Mouse (Mus musculus) spleen, adult 12 weeks (tissue): ENCODE results near the gene Celf6.
A peak's percentile ranks its signal among the peaks of the same experiment; 100 is the strongest.

ENCODE experiments used
- DNase-seq: peaks from one replicate; pipeline ENCODE4 v3.0.0; 2022; ENCODE audit warnings: low spot score

Celf6 gene

DNA sequence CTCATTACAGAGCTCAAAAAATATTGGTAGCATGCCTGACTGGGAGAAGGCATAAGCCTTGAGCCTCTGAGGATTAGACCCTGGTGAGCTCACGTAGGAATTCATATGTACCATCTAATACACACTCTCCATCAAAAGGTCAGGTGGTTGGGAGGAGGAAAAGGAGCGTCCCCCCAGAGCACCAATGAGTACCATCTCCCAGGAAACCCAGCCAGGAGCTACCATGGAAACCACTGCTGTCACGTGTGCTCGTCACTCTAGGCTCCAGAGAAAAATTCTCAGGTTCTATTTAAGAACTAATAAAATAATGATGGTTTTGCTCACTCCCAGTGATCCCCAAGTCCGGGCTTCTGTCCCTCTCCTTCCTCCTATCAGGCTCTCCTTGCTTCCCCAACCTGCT, 10.5 kb downstream of the Celf6 start:
- no peak for DNase-seq

- no peak for DNase-seq
Measured at GRCm38 (mm10) chr9:59588710-59589671, 11.3 kb downstream of the Celf6 start.

DNA sequence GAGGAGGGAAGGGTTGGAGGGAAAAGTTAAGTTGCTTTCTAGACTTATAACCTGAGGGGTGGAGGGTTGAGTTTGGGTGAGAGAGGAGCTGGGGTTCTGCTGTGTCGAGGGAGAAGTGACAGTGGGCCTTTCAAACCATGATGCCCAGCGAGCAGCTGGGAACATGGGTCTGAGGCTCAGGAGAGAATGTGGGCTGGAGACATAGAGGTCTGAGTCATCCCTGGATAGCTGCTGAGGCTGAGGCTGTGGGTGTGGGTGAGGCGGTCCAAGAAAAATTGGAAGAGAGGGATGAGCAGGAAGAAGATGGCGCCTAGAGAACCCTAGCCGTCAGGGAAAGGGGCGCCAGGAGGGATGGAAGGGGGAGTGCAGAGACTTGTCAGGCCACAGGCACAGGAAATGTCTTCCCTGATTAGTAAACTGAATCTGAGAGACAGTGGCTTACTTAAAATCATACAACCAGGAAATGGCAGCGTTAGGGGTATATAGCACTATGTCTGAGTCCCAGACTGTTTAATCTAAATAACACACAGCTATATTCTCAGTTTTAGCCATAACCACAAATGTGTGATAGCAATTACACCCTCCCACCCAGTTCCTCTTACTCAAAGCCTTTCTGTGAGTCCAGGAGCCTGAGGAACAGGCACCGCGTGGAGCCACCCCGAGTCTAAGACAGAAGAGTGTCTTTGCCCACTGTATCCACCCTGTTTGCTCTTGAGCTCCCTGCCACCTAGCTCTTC, 12.2 kb downstream of the Celf6 start:
- no peak for DNase-seq

GRCm38 (mm10) chr9:59601661-59602060, 23.9 kb downstream of the Celf6 start:
- no peak for DNase-seq

- no peak for DNase-seq
Measured at GRCm38 (mm10) chr9:59605967-59606366, 28.2 kb downstream of the Celf6 start.

DNA sequence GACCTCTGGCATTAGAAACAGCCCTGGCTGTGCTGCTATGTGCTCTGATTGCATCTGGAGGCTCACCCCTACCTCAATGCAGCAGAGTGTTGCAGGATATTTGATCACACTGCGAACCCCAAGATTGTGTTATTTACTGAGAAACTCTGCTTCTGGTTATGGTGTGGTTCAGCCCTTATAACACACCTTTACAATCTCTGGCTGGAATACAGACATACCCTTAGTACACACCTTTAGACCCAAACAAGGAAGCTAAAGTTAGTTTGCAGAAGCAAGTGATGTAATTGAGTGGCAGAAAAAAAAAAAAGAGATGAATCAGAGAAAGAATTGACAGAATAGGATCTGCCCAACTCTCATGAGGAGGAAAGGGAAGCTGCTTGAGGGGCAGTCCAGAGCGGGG, 33.2 kb downstream of the Celf6 start:
- DNase-seq, result no peak

GRCm38 (mm10) chr9:59615797-59616196, 38.1 kb downstream of the Celf6 start:
- no peak for DNase-seq

DNA sequence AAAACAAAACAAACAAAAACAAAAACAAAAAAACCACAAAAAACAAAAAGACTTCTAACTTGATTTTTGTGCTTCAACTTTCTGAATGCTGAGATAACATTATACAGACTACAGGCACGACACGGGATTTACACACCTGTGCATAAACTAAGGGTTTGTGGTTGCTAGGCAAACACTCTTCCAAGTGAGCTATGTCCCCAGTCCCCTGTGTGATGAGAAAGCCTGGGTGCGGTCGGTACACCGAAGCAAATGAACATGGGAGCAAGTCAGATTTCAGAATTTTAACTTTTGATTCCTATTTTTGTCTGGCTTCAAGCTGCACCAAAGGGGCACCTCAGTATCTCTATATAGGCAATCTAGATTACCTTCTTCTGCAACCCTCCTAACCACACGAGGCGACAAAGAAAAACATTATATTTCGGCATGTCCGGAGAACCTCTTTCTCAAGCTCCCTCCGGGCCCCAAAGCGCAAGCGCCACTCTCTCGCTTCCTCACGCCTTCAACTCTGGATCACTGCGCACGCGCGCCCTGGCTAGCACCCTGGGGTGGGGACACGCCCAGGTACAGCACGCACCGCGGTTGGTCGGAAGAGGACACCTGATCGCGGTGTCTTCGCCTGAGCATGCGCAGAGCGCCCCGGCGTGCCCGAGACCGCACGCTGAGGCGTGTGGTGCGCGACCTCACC, 39.0 kb downstream of the Celf6 start, which contains the start of gene Parp6:
Parp6 (plus strand) TSS at position 663 of the 685 bp plus-strand sequence.
- DNase-seq, result peak; percentile 98

- no peak for DNase-seq
Measured at GRCm38 (mm10) chr9:59617307-59617973, 39.7 kb downstream of the Celf6 start.

DNA sequence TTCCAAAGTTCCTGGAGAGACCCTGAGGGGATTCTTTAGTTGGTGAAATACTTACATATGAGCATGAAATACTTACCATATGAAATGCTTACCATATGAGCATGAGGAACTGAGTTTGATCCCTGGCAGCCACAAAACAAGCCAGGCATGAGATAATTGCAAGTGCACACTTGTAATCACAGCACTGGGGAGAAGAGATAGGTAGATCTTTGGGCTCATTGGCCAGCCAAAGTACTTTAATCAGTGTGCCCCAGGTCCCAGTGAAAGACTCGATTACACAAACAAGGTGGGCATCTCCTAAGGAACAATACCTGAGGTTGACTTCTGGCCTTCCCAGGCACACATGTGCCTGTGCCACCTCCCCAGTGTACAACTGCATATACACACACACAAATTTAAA, 60.7 kb downstream of the Celf6 start:
- DNase-seq, result no peak

DNA sequence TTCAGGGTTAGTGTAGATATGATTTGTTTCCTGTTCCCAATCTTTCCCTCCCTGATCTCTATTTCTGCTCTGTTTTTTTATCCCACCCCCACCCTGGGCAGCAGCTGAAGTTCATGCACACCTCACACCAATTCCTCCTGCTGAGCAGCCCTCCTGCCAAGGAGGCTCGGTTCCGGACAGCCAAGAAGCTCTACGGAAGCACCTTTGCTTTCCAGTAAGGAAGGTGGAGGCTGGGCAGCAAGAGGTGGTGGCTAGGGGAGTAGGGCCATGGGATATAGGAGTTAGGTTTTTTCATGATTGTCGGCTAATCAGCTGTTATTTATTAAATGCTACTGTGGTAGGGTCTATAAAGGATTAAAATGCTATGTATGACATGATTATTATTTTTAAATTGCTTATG, 62.2 kb downstream of the Celf6 start:
- DNase-seq, result no peak

DNA sequence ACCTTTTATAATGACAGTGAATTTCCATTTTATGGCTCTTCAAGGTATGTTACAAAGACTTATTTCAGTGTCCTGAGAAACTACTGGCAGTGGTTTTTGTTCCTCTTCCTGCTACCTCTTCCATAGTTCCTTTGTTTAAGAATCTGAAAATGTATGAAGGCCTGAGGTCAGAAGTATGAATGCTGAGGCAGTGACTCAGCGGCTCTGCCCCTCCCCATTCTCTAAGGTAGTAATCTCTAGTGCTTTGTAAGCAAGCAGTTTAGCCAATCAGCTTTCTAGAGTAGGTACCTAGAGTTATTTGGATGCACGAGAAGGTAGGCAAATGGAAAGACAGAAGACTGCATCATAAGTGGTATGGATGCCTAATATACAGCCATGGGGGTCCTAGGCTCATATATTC, 63.6 kb downstream of the Celf6 start:
- no peak for DNase-seq

DNA sequence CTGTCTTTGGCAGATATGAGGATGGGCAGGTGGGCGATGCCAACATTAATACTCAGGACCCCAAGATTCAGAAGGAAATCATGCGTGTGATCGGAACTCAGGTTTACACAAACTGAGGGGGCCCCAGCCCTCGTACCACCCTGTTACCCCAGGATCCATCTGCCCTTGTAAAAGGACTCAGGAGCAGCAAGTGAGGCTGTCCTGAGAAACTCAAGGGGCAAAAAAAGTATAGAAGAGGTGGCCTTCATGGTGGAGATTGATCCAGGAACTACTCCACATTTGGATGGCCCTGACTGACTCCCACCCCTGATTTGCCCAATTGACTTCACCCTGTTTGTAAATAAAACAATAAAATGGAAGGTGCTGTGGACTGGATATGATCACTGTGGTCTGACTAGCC, 72.2 kb downstream of the Celf6 start:
- DNase-seq, result no peak

DNA sequence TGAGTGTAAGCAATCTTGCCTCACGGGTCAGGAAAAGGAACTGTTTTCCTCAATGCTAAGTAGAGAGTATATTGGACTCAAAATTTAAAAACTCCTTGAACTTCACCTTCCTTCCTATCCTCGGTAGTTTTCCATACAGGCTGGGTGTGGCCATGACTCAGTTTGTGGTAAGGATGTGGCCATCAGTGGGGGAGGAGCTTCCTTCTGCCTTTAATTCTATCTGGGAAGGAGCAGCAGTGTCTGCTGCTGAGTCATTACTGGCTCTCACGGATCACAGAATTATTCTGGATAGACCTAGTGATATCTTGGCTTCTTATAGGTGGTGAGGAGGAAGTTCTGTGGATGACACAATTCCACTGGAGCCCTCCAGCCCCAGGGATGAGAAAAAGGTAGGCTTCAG, 75.7 kb downstream of the Celf6 start:
- DNase-seq, result no peak

DNA sequence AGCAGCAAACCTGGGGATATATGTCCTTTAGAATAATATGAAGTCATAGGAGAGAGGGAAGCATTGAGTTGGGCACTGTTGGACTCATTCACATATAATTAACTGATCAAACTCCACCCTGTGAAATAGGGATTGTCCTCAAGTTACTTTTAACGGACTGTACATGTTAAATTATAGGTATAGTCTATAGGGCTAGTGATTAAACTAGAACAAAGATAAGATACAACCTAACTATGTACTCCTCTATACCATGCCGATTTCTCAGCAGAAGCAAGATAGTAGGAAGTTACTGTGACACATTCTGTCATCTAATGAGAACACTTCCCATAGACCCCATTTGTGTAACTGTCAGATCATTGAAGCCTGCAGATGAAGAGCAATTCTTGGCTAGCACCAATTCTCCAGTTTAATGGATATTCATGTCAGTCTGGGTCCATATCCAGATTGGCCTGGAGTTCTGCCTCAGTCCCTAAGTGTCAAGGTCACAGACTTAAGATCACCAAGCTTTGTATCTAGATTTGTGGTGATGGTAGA, 76.8 kb downstream of the Celf6 start:
- no peak for DNase-seq

DNA sequence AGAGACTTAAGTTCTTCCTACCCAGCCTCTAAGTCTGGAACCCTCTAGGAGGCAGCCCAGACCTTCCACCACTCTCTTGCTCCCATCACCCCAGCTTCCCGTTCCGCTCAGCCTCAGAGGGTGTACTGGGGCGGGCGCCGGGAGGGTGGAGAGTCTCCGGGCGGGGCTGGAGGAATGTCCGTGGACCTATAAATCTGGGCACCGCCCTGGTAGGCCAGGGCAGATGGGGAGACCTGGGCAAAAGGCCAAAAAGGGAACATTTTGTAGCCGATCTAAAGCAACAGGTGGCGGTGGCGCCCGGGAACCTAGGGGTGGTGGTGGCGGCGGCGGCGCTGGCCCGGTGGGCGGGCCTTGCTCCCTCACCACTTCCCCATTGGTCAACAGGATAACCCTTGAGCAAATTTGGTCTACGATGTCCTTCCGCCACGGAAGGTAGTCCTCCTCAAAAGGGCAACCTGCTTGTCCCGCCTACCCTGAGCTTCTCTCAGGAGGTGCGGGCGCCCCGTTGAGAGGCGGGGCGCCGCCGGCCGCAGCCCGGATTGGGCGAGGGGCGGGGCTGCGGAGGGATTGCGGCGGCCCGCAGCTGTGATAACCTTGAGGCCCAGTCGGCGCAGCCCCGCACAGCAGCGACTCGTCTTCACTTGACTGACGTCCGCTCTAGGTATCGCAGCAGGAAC, 78.4 kb downstream of the Celf6 start, which contains the start of gene Pkm:
Pkm (plus strand) TSS at position 411 of the 677 bp plus-strand sequence.
- peak; percentile 83 for DNase-seq
